Comparison of ENCODE assay signal across 14 mouse cellular contexts in the genomic region with DNA sequence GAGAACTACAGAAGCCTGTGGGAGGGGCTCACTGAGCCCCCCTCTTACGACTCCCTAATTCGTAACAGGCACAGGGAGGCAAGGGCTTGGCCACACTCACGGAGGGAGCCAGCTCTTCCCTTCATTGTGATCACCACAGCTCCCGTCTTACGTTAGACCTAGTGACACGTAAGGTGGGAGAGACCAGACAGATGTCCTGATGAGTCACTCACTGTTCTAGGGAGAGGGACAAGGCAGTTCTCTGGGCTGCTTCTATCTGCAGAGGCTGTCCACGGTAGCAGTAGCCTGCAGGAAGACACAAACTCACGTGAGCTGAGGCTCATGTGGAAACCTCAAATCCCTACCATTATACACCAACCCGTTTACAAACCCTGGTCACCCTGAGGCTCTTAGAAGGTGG. TPM values are rescaled to one million over a fixed set of nuclear protein-coding genes. Genes with fewer than 3 reads are reported as not detected.
A peak's percentile ranks its signal among the peaks of the same experiment; 100 is the strongest.
DNase-seq lines count a peak whose midpoint lies in the region; ATAC-seq and TF ChIP-seq lines count a peak whose summit lies in the region.
"Had no signal": no experiment of that assay in that cellular context is flagged by ENCODE, and none has a peak within 500 bp of the region (broad histone marks: within the 10 kb centered on the region; RNA-seq: fewer than 3 reads in every experiment).

No protein-coding gene starts in this region.

- no peak for TF ChIP-seq CTCF in intestine, postnatal 0 days (IDR thresholded peaks at IDR 0.05; ENCODE audit: low read depth)

- no peaks in the 10 kb centered on the region for H3K36me3 ChIP-seq in heart, embryonic 11.5 days (ENCODE audit: control insufficient read depth, insufficient read depth, low read length)
- peaks cover 17% of the 10 kb centered on the region; the same call in 1 of the 2 replicates for H3K36me3 ChIP-seq in intestine, postnatal 0 days (ENCODE audit: control insufficient read depth, insufficient read depth)
- peaks cover 13% of the 10 kb centered on the region; the same call in 1 of the 2 replicates for H3K36me3 ChIP-seq in stomach, embryonic 15.5 days

- H3K4me1 ChIP-seq in heart, embryonic 11.5 days (ENCODE audit: control insufficient read depth, insufficient read depth, low read length): peaks cover 22% of the 10 kb centered on the region
- H3K4me1 ChIP-seq in intestine, postnatal 0 days (replicated peaks; ENCODE audit: control insufficient read depth, insufficient read depth, low read length): no peaks in the 10 kb centered on the region
- H3K4me1 ChIP-seq in stomach, embryonic 15.5 days: no peaks in the 10 kb centered on the region; the same call in 1 of the 2 replicates
- H3K4me1 ChIP-seq: limb, embryonic 12.5 days had no signal

- H3K4me3 ChIP-seq in heart, embryonic 11.5 days (ENCODE audit: low read depth, low read length): no peak overlapping the region
- no peak overlapping the region for H3K4me3 ChIP-seq in intestine, postnatal 0 days (ENCODE audit: low read depth, low read length)
- H3K4me3 ChIP-seq in stomach, embryonic 15.5 days (replicated peaks): no peak overlapping the region
- H3K4me3 ChIP-seq: heart, adult 2 months; limb, embryonic 12.5 days had no signal

- WGBS in heart, embryonic 11.5 days (ENCODE audit: insufficient replicate concordance): 70% methylated on average over 9 of the region's 9 CpGs
- WGBS in intestine, postnatal 0 days: 86% methylated on average over 9 of the region's 9 CpGs
- WGBS in stomach, embryonic 15.5 days: 84% methylated on average over 9 of the region's 9 CpGs

- H3K9me3 ChIP-seq in heart, embryonic 11.5 days (replicated peaks; ENCODE audit: control insufficient read depth, low read length): no peaks in the 10 kb centered on the region
- H3K9me3 ChIP-seq in intestine, postnatal 0 days (ENCODE audit: control insufficient read depth): no peaks in the 10 kb centered on the region
- H3K9me3 ChIP-seq in stomach, embryonic 15.5 days: no peaks in the 10 kb centered on the region
- H3K9me3 ChIP-seq: limb, embryonic 12.5 days had no signal

- H3K27me3 ChIP-seq in heart, embryonic 11.5 days (ENCODE audit: control insufficient read depth, insufficient read depth, low read length): no peaks in the 10 kb centered on the region
- H3K27me3 ChIP-seq in intestine, postnatal 0 days (replicated peaks; ENCODE audit: control insufficient read depth, insufficient read depth, low read length): no peaks in the 10 kb centered on the region
- H3K27me3 ChIP-seq in stomach, embryonic 15.5 days (replicated peaks): no peaks in the 10 kb centered on the region
- H3K27me3 ChIP-seq: limb, embryonic 12.5 days had no signal

- DNase-seq in heart, adult 9 months (ENCODE audit: low spot score in 2 of 2): no peak
- DNase-seq in right cerebral cortex, adult 18-20 months: peak; percentile 49
- DNase-seq in right cerebral cortex, postnatal 14 days: no peak
- no peak for DNase-seq in urinary bladder, postnatal 4 days (ENCODE audit: low spot score in 2 of 2)
- no peak for DNase-seq in spleen, postnatal 4 days (ENCODE audit: low spot score in 2 of 2)
- DNase-seq: heart, adult 2 months; lung, postnatal 36 days; right cerebral cortex, postnatal 25 days had no signal

- no peak overlapping the region for H3K9ac ChIP-seq in heart, embryonic 11.5 days (ENCODE audit: low read depth, low read length)
- H3K9ac ChIP-seq in intestine, postnatal 0 days (ENCODE audit: low read depth, low read length): no peak overlapping the region
- no peak overlapping the region for H3K9ac ChIP-seq in stomach, embryonic 15.5 days
- H3K9ac ChIP-seq: hindbrain, embryonic 14.5 days; limb, embryonic 12.5 days had no signal

- ATAC-seq in heart, embryonic 11.5 days (replicated peaks; ENCODE audit: insufficient number of reproducible peaks, low FRiP score, low TSS enrichment): peak; percentile 80; the same call in 1 of the 2 replicates
- 0 out of 2 replicates have a peak, but pooled peaks have one; percentile 9 for ATAC-seq in intestine, postnatal 0 days
- ATAC-seq in stomach, embryonic 15.5 days (ENCODE audit: insufficient read depth, low FRiP score, low read depth): peak; percentile 68; the same call in 1 of the 2 replicates

- peak overlapping the region; percentile 39 for H3K4me2 ChIP-seq in heart, embryonic 11.5 days
- no peak overlapping the region for H3K4me2 ChIP-seq in intestine, postnatal 0 days (replicated peaks; ENCODE audit: low read depth)
- no peak overlapping the region for H3K4me2 ChIP-seq in stomach, embryonic 15.5 days
- H3K4me2 ChIP-seq: hindbrain, embryonic 14.5 days; limb, embryonic 12.5 days had no signal

- H3K27ac ChIP-seq in heart, embryonic 11.5 days (ENCODE audit: low read depth, low read length): peak overlapping the region; percentile 78
- no peak overlapping the region for H3K27ac ChIP-seq in intestine, postnatal 0 days (ENCODE audit: low read depth, low read length)
- H3K27ac ChIP-seq in stomach, embryonic 15.5 days: no peak overlapping the region
- H3K27ac ChIP-seq: heart, adult 2 months; hindbrain, embryonic 14.5 days; kidney, postnatal 0 days had no signal

RNA-seq across cellular contexts. Expression of gene Aar2, which starts 52.9 kb away (rescaled TPM):
- 26.5 and 27.0 TPM in 2 replicates for polyA plus RNA-seq in heart, embryonic 11.5 days (2014; fragmentation: Nextera tagmentation; extraction: Ambion mirVana)
- polyA plus RNA-seq in intestine, postnatal 0 days (2015; fragmentation: Nextera tagmentation; extraction: Ambion mirVana): 25.4 and 30.1 TPM in 2 replicates
- polyA plus RNA-seq in stomach, embryonic 15.5 days (2015; fragmentation: Nextera tagmentation; extraction: Ambion mirVana): 28.0 and 30.5 TPM in 2 replicates

Comparison
In these comparisons a context has a peak if more than half of its experiments do, and no peak if none do; other contexts are left out.
1. ATAC-seq: peak in every context shown above with its lines; median percentile 80 in heart, embryonic 11.5 days; 68 in stomach, embryonic 15.5 days; 9 in intestine, postnatal 0 days.